In genomic region chr6:6325516-6325915, GRCm38 (mm10) we compare ENCODE assay signal across 23 mouse cellular contexts.
DNase-seq lines count a peak whose midpoint lies in the region; ATAC-seq and TF ChIP-seq lines count a peak whose summit lies in the region.
"Had no signal": no experiment of that assay in that cellular context is flagged by ENCODE, and none has a peak within 500 bp of the region (broad histone marks: within the 10 kb centered on the region; RNA-seq: fewer than 3 reads in every experiment).

No protein-coding gene starts in this region.

- no peak for TF ChIP-seq EP300 in lung, postnatal 0 days (IDR thresholded peaks at IDR 0.05)

- 48% methylated on average over 1 of the region's 1 CpGs for WGBS in embryonic facial prominence, embryonic 14.5 days
- WGBS in embryonic facial prominence, embryonic 10.5 days = 77% methylated on average over 1 of the region's 1 CpGs
- WGBS in lung, postnatal 0 days = 0% methylated on average over 1 of the region's 1 CpGs

- no peak overlapping the region for H3K4me2 ChIP-seq in embryonic facial prominence, embryonic 14.5 days (ENCODE audit: low read depth, low read length)
- H3K4me2 ChIP-seq in lung, postnatal 0 days (replicated peaks; ENCODE audit: low read depth, low read length) = no peak overlapping the region
- H3K4me2 ChIP-seq: embryonic facial prominence, embryonic 12.5 days; embryonic facial prominence, embryonic 15.5 days; forebrain, embryonic 13.5 days; forebrain, embryonic 15.5 days had no signal

- no peak for TF ChIP-seq CTCF in lung, postnatal 0 days (IDR thresholded peaks at IDR 0.05)

- H3K4me3 ChIP-seq in embryonic facial prominence, embryonic 14.5 days (ENCODE audit: low read depth, low read length) = no peak overlapping the region
- no peak overlapping the region for H3K4me3 ChIP-seq in embryonic facial prominence, embryonic 10.5 days
- H3K4me3 ChIP-seq in lung, postnatal 0 days (ENCODE audit: low read depth, low read length) = no peak overlapping the region
- H3K4me3 ChIP-seq: embryonic facial prominence, embryonic 12.5 days; embryonic facial prominence, embryonic 15.5 days; erythroblast, embryonic 14.5 days; forebrain, embryonic 13.5 days; forebrain, embryonic 15.5 days had no signal

- H3K27ac ChIP-seq in embryonic facial prominence, embryonic 14.5 days (replicated peaks; ENCODE audit: low read depth, low read length) = no peak overlapping the region
- H3K27ac ChIP-seq in embryonic facial prominence, embryonic 10.5 days (replicated peaks) = no peak overlapping the region
- H3K27ac ChIP-seq in lung, postnatal 0 days (ENCODE audit: low read length) = no peak overlapping the region
- H3K27ac ChIP-seq: embryonic facial prominence, embryonic 12.5 days; embryonic facial prominence, embryonic 15.5 days; forebrain, embryonic 13.5 days; forebrain, embryonic 15.5 days had no signal

- no peaks in the 10 kb centered on the region for H3K4me1 ChIP-seq in embryonic facial prominence, embryonic 14.5 days (ENCODE audit: control insufficient read depth, insufficient read depth, low read length)
- H3K4me1 ChIP-seq in embryonic facial prominence, embryonic 10.5 days = no peaks in the 10 kb centered on the region
- no peaks in the 10 kb centered on the region for H3K4me1 ChIP-seq in lung, postnatal 0 days (ENCODE audit: insufficient read depth, low read depth, low read length)
- H3K4me1 ChIP-seq: embryonic facial prominence, embryonic 12.5 days; embryonic facial prominence, embryonic 15.5 days; forebrain, embryonic 13.5 days; forebrain, embryonic 15.5 days had no signal

- H3K27me3 ChIP-seq in embryonic facial prominence, embryonic 14.5 days (replicated peaks; ENCODE audit: control insufficient read depth, insufficient read depth, low read length) = no peaks in the 10 kb centered on the region
- H3K27me3 ChIP-seq in embryonic facial prominence, embryonic 10.5 days (replicated peaks; ENCODE audit: low read depth, poor library complexity, severe bottlenecking) = no peaks in the 10 kb centered on the region
- H3K27me3 ChIP-seq in lung, postnatal 0 days (replicated peaks; ENCODE audit: insufficient read depth, low read length) = no peaks in the 10 kb centered on the region
- H3K27me3 ChIP-seq: embryonic facial prominence, embryonic 12.5 days; embryonic facial prominence, embryonic 15.5 days; forebrain, embryonic 13.5 days; forebrain, embryonic 15.5 days had no signal

- no peak for ATAC-seq in embryonic facial prominence, embryonic 14.5 days (ENCODE audit: low read depth)
- ATAC-seq in lung, postnatal 0 days = no peak
- ATAC-seq: forebrain, embryonic 13.5 days; forebrain, embryonic 15.5 days; forebrain, postnatal 0 days had no signal

- H3K9me3 ChIP-seq in embryonic facial prominence, embryonic 14.5 days (ENCODE audit: control insufficient read depth, low read length) = peaks cover 13% of the 10 kb centered on the region
- H3K9me3 ChIP-seq in embryonic facial prominence, embryonic 10.5 days = peaks cover 10% of the 10 kb centered on the region; the same call in 1 of the 2 replicates
- H3K9me3 ChIP-seq in lung, postnatal 0 days (ENCODE audit: low read length) = no peaks in the 10 kb centered on the region; the same call in 1 of the 2 replicates

- H3K36me3 ChIP-seq in embryonic facial prominence, embryonic 14.5 days (ENCODE audit: control insufficient read depth, insufficient read depth, low read length) = no peaks in the 10 kb centered on the region
- H3K36me3 ChIP-seq in embryonic facial prominence, embryonic 10.5 days (replicated peaks) = no peaks in the 10 kb centered on the region
- H3K36me3 ChIP-seq in lung, postnatal 0 days (ENCODE audit: insufficient read depth, low read length) = no peaks in the 10 kb centered on the region
- H3K36me3 ChIP-seq: embryonic facial prominence, embryonic 12.5 days; embryonic facial prominence, embryonic 15.5 days; forebrain, embryonic 15.5 days had no signal

- peak; percentile 20 for DNase-seq in embryonic facial prominence, embryonic 14.5 days (ENCODE audit: low spot score)
- no peak for DNase-seq in embryonic facial prominence, embryonic 10.5 days (ENCODE audit: low spot score)
- DNase-seq in lung, postnatal 0 days (ENCODE audit: low spot score) = peak; percentile 9
- DNase-seq in lung, adult 18-20 months = no peak
- DNase-seq in 3T3-L1 (ENCODE audit: low read depth, low spot score) (peak; percentile 7), NIH3T3 (ENCODE audit: low read depth) (peak; percentile 22)
- no peak for DNase-seq in kidney, postnatal 10 days
- DNase-seq: adrenal gland, adult 2 months; adrenal gland, postnatal 10 days; adrenal gland, postnatal 25 days; cerebellum, adult 11 months; cerebellum, adult 18-20 months; cerebellum, adult 8-10 months; cerebellum, adult 9-11 months; cerebellum, postnatal 14 days; cerebellum, postnatal 36 days; embryo, embryonic 11 days; forebrain, postnatal 0 days had no signal

- no peak overlapping the region for H3K9ac ChIP-seq in embryonic facial prominence, embryonic 14.5 days (ENCODE audit: low read depth, low read length)
- no peak overlapping the region for H3K9ac ChIP-seq in lung, postnatal 0 days (replicated peaks; ENCODE audit: low read depth)
- H3K9ac ChIP-seq: embryonic facial prominence, embryonic 12.5 days; embryonic facial prominence, embryonic 15.5 days; forebrain, embryonic 13.5 days; forebrain, embryonic 15.5 days; forebrain, postnatal 0 days had no signal

Comparison
In these comparisons a context has a peak if more than half of its experiments do, and no peak if none do; other contexts are left out.
1. DNase-seq: peak in embryonic facial prominence, embryonic 14.5 days (single experiment), lung, postnatal 0 days (single experiment), 3T3-L1 (single experiment) and NIH3T3 (single experiment); none in embryonic facial prominence, embryonic 10.5 days (single experiment), lung, adult 18-20 months (0 of 2) and kidney, postnatal 10 days (single experiment).